Mouse (Mus musculus) cerebellum, postnatal 4 days (tissue): ENCODE results near the gene Zfp579.
"Not testable (repeated sequence)": the region's sequence is repeated elsewhere in the genome, so short reads cannot be mapped to it uniquely, and the experiment has no call there.

ENCODE experiments used
- DNase-seq, 2 experiments: peaks; one replicate each; pipeline ENCODE4 v3.0.0; 2022; ENCODE audit warnings: low spot score in 2 of 2, mixed read lengths in 1 of 2

The Zfp579 gene

GRCm38 (mm10) chr7:4996003-4996895, at the start of gene Zfp579:
Gene Zfp579 (minus strand): TSS chr7:4996158.
- DNase-seq = peak; percentile 95

GRCm38 (mm10) chr7:5044981-5045380, 49.0 kb upstream of the Zfp579 start:
- DNase-seq = no peak

- DNase-seq = no peak
These were observed 43.0 kb upstream of the Zfp579 start for GRCm38 (mm10) chr7:5038940-5039339.

- DNase-seq = peak; percentile 72 to 93
These were observed 42.3 kb upstream of the Zfp579 start, which contains the start of gene Zfp784 for GRCm38 (mm10) chr7:5038109-5038732. Gene Zfp784 (minus strand): TSS chr7:5038446.

GRCm38 (mm10) chr7:5037467-5037866, 41.5 kb upstream of the Zfp579 start:
- DNase-seq = no peak

GRCm38 (mm10) chr7:5037026-5037425, 41.1 kb upstream of the Zfp579 start:
- no peak for DNase-seq

GRCm38 (mm10) chr7:5036136-5036535, 40.2 kb upstream of the Zfp579 start:
- no peak for DNase-seq

- DNase-seq = no peak
These were observed 39.7 kb upstream of the Zfp579 start for GRCm38 (mm10) chr7:5035628-5036027.

- no peak for DNase-seq
These were observed 37.9 kb upstream of the Zfp579 start, which contains the start of gene 4632433K11Rik for GRCm38 (mm10) chr7:5033818-5034217. Gene 4632433K11Rik (plus strand): TSS chr7:5034118.

GRCm38 (mm10) chr7:5031496-5031895, 35.5 kb upstream of the Zfp579 start:
- DNase-seq = no peak

- no peak for DNase-seq
These were observed 34.8 kb upstream of the Zfp579 start for GRCm38 (mm10) chr7:5030554-5031275.

GRCm38 (mm10) chr7:5029946-5030345, 34.0 kb upstream of the Zfp579 start:
- no peak for DNase-seq

- DNase-seq = no peak
These were observed 33.6 kb upstream of the Zfp579 start for GRCm38 (mm10) chr7:5029543-5029942.

- DNase-seq = no peak
These were observed 25.2 kb upstream of the Zfp579 start for GRCm38 (mm10) chr7:5021197-5021596.

GRCm38 (mm10) chr7:5020685-5021084, 24.7 kb upstream of the Zfp579 start:
- no peak for DNase-seq

GRCm38 (mm10) chr7:5020000-5020681, 24.2 kb upstream of the Zfp579 start, which contains the start of the genes Zfp865 and Ccdc106:
Gene Zfp865 (plus strand): TSS chr7:5020376.
Gene Ccdc106 (plus strand): TSS chr7:5020553.
- DNase-seq = peak; percentile 97 to 98

- DNase-seq = not testable (repeated sequence)
These were observed 23.6 kb upstream of the Zfp579 start for GRCm38 (mm10) chr7:5019576-5019975.

GRCm38 (mm10) chr7:5017931-5018330, 22.0 kb upstream of the Zfp579 start:
- DNase-seq = no peak

GRCm38 (mm10) chr7:5017352-5017751, 21.4 kb upstream of the Zfp579 start:
- no peak for DNase-seq

- no peak for DNase-seq
These were observed 21.0 kb upstream of the Zfp579 start for GRCm38 (mm10) chr7:5016920-5017319.

- DNase-seq = no peak
These were observed 20.1 kb upstream of the Zfp579 start for GRCm38 (mm10) chr7:5016057-5016456.
